Mouse (Mus musculus) kidney, adult 2 months (tissue): ENCODE measurements around the gene Lsamp.

Source experiments
- CTCF ChIP-seq: fragments of 200-500 bp; conservative IDR thresholded peaks from 2 replicates; pipeline ENCODE4 v1.5.1; 2011; ENCODE audit warnings: low read depth, mild to moderate bottlenecking, control low read depth, low read length, moderate library complexity, mixed read lengths; ENCODE audit not compliant: insufficient read depth, insufficient read length
- POLR2A ChIP-seq: fragments of 200-500 bp; IDR thresholded peaks from one replicate; pipeline ENCODE4 v1.6.1; 2011; ENCODE audit warnings: low read depth, low read length, control low read depth

- TF ChIP-seq POLR2A (no peak), CTCF (no peak)
Measured at GRCm38 (mm10) chr16:41748759-41749158, 1764.6 kb downstream of the Lsamp start.
